Mouse (Mus musculus) thymus, postnatal 25 days (tissue): ENCODE measurements around the gene Pgbd5.

Source experiments
- DNase-seq: peaks from one replicate; pipeline ENCODE4 v3.0.0; 2022

The Pgbd5 gene

GRCm38 (mm10) chr8:124389495-124389894 lies 50.0 kb downstream of the Pgbd5 start:
- no peak for DNase-seq

- no peak for DNase-seq
Observed at GRCm38 (mm10) chr8:124386225-124386899, 53.1 kb downstream of the Pgbd5 start.

GRCm38 (mm10) chr8:124384336-124384735 lies 55.1 kb downstream of the Pgbd5 start:
- DNase-seq: no peak

GRCm38 (mm10) chr8:124382235-124382634 lies 57.2 kb downstream of the Pgbd5 start:
- DNase-seq: no peak

- DNase-seq: no peak
Observed at GRCm38 (mm10) chr8:124379289-124379688, 60.2 kb downstream of the Pgbd5 start.

- no peak for DNase-seq
Observed at GRCm38 (mm10) chr8:124376406-124376805, 63.1 kb downstream of the Pgbd5 start.

GRCm38 (mm10) chr8:124375727-124376126 lies 63.7 kb downstream of the Pgbd5 start:
- DNase-seq: no peak

GRCm38 (mm10) chr8:124375168-124375567 lies 64.3 kb downstream of the Pgbd5 start:
- no peak for DNase-seq

GRCm38 (mm10) chr8:124373753-124374152 lies 65.7 kb downstream of the Pgbd5 start:
- DNase-seq: no peak

- no peak for DNase-seq
Observed at GRCm38 (mm10) chr8:124371410-124372123, 67.9 kb downstream of the Pgbd5 start.

GRCm38 (mm10) chr8:124370422-124371183 lies 68.9 kb downstream of the Pgbd5 start:
- DNase-seq: no peak

- DNase-seq: peak; percentile 78
Observed at GRCm38 (mm10) chr8:124368213-124368612, 71.2 kb downstream of the Pgbd5 start.

GRCm38 (mm10) chr8:124363337-124363736 lies 76.1 kb downstream of the Pgbd5 start:
- DNase-seq: no peak

GRCm38 (mm10) chr8:124362589-124362988 lies 76.9 kb downstream of the Pgbd5 start:
- DNase-seq: no peak

- DNase-seq: no peak
Observed at GRCm38 (mm10) chr8:124361773-124362427, 77.6 kb downstream of the Pgbd5 start.

GRCm38 (mm10) chr8:124360911-124361310 lies 78.5 kb downstream of the Pgbd5 start:
- DNase-seq: no peak

- DNase-seq: no peak
Observed at GRCm38 (mm10) chr8:124351636-124352035, 87.8 kb downstream of the Pgbd5 start.

GRCm38 (mm10) chr8:124349663-124350062 lies 89.8 kb downstream of the Pgbd5 start:
- DNase-seq: peak; percentile 78

- no peak for DNase-seq
Observed at GRCm38 (mm10) chr8:124348087-124348486, 91.4 kb downstream of the Pgbd5 start.

- peak; percentile 73 for DNase-seq
Observed at GRCm38 (mm10) chr8:124346852-124347523, 92.5 kb downstream of the Pgbd5 start.

- no peak for DNase-seq
Observed at GRCm38 (mm10) chr8:124345098-124345497, 94.4 kb downstream of the Pgbd5 start.

- peak; percentile 39 for DNase-seq
Observed at GRCm38 (mm10) chr8:124343991-124344390, 95.5 kb downstream of the Pgbd5 start.

GRCm38 (mm10) chr8:124343151-124343550 lies 96.3 kb downstream of the Pgbd5 start:
- no peak for DNase-seq
